Mouse (Mus musculus) lung, embryonic 16.5 days (tissue): ENCODE measurements around the gene Fdps. TPM values are rescaled to one million over a fixed set of nuclear protein-coding genes. Genes with fewer than 3 reads are reported as not detected.

Experiments
- ATAC-seq: fragments of 200-750 bp; cut with Nextera tagmentation; 2 replicates; pipeline ENCODE4 v1.8.0; 2017; ENCODE audit warnings: low read depth, mild to moderate bottlenecking, moderate library complexity
- H3K27ac ChIP-seq: fragments of 300-500 bp; sonication (generic); 2 replicates; pipeline ENCODE4 v1.5.1; 2014; ENCODE audit warnings: mild to moderate bottlenecking, control low read depth, low read length
- H3K27me3 ChIP-seq: fragments of 300-500 bp; sonication (generic); 2 replicates; pipeline ENCODE4 v1.6.1; 2014; ENCODE audit warnings: low read depth, low read length, mixed read lengths; ENCODE audit not compliant: control insufficient read depth, insufficient read depth
- H3K36me3 ChIP-seq: fragments of 300-500 bp; sonication (generic); 2 replicates; pipeline ENCODE4 v1.6.1; 2014; ENCODE audit warnings: low read length; ENCODE audit not compliant: control insufficient read depth, insufficient read depth
- H3K4me1 ChIP-seq: fragments of 300-500 bp; sonication (generic); replicated peaks from 2 replicates; pipeline ENCODE4 v1.6.1; 2014; ENCODE audit warnings: low read length, mixed read lengths; ENCODE audit not compliant: control insufficient read depth, insufficient read depth
- H3K4me2 ChIP-seq: fragments of 300-500 bp; sonication (generic); 2 replicates; pipeline ENCODE4 v1.6.1; 2014; ENCODE audit warnings: low read depth, low read length, control low read depth
- H3K4me3 ChIP-seq: fragments of 300-500 bp; sonication (generic); 2 replicates; pipeline ENCODE4 v1.5.1; 2014; ENCODE audit warnings: mild to moderate bottlenecking, low read length, control low read depth
- H3K9ac ChIP-seq: fragments of 300-500 bp; sonication (generic); 2 replicates; pipeline ENCODE4 v1.6.1; 2014; ENCODE audit warnings: low read length, control low read depth
- H3K9me3 ChIP-seq: fragments of 300-500 bp; sonication (generic); 2 replicates; pipeline ENCODE4 v1.6.1; 2016; ENCODE audit warnings: low read length; ENCODE audit not compliant: control insufficient read depth
- WGBS: fragments of 180-500 bp; shearing (Covaris S2); extraction: QIAGEN DNeasy Blood & Tissue Kit; methylation state at CpG from one replicate; pipeline ENCODE4 v1.1.7; 2014; 5-methylcytosine and 5-hydroxymethylcytosine counted together
- polyA plus RNA-seq: library from polyadenylated mRNA; unstranded; fragments of >200 nt; fragmentation: Nextera tagmentation; extraction: Ambion mirVana; gene quantifications from 2 replicates; pipeline ENCODE4 v1.2.1, GENCODE M21; 2015

Gene Fdps
- polyA plus RNA-seq, 1 experiment from 2014 or later = 132 TPM

DNA sequence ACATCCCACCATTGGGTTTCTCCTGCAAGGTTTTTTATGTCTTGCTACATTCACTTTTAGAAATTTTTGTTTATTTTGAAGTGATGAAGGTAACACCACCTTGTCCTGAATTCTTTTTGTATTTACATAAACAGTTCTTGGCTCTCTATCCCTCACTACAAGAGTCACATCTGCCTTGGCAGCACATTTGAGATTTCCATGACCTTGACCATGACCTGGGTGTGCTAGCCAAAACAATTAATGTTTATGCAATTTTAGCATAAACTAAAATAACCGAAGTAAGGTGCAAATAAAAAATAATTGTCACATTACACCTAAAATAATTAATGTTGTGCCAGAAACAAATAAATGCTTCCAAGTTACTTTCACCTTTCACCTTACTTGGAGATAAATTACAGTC lies 6.4 kb upstream of the Fdps start:
- Histone ChIP-seq H3K36me3 (no peaks in the 10 kb centered on the region), H3K4me3 (no peak overlapping the region), H3K9me3 (no peaks in the 10 kb centered on the region), H3K9ac (no peak overlapping the region), H3K27me3 (no peaks in the 10 kb centered on the region), H3K4me1 (no peaks in the 10 kb centered on the region), H3K4me2 (no peak overlapping the region), H3K27ac (no peak overlapping the region)
- ATAC-seq = no peak
- 50% methylated on average over 1 of the region's 1 CpGs for WGBS

DNA sequence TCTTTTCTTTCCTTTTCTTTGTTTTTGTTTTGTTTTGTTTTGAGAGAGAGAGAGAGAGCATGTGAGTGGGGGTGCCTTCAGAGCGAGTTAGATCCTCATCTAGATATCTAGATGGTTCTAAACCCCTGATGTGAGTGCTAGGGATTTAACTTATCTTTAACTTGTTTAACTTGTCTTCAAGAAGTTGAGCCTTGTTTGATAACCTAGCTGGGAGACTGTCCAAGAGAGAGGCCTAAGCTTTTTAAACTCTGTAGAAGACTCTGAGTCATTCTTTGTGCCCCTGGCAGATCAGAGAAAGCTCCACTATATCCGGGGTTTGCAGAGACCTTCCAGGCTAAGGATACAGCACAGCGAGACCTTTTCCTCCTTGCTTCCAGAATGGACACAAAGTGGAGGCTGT lies 5.8 kb upstream of the Fdps start:
- no peak overlapping the region for H3K4me3 ChIP-seq
- no peak overlapping the region for H3K9ac ChIP-seq
- H3K27me3 ChIP-seq = no peaks in the 10 kb centered on the region
- H3K36me3 ChIP-seq = no peaks in the 10 kb centered on the region
- H3K27ac ChIP-seq = no peak overlapping the region
- H3K4me2 ChIP-seq = no peak overlapping the region
- H3K4me1 ChIP-seq = peaks cover 3% of the 10 kb centered on the region
- H3K9me3 ChIP-seq = no peaks in the 10 kb centered on the region
- ATAC-seq = no peak
- WGBS = 37% methylated on average over 3 of the region's 3 CpGs

DNA sequence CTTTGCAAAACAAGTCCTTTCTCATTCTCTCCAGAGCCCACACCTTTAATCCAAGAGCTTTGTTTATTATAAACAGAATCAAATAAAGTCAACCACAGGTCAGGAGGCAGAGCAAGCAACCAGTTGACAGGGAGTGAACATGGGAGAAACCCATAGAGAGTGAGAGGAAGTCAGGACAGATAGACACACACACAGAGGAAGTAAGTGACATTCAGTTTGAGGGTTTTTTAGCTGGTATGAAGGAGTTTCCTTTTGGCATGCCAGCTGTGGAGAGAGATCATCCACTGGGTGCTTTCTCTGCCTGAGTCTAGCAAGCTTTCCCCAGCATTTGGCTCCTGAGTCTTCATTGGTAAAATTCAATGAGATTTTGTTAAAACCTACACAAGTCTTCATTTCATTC lies 5.1 kb upstream of the Fdps start:
- Histone ChIP-seq H3K27me3 (no peaks in the 10 kb centered on the region), H3K4me2 (no peak overlapping the region), H3K36me3 (no peaks in the 10 kb centered on the region), H3K9me3 (no peaks in the 10 kb centered on the region), H3K4me1 (peaks cover 7% of the 10 kb centered on the region), H3K9ac (no peak overlapping the region; the same call in 1 of the 2 replicates), H3K4me3 (no peak overlapping the region), H3K27ac (no peak overlapping the region)
- ATAC-seq = no peak

DNA sequence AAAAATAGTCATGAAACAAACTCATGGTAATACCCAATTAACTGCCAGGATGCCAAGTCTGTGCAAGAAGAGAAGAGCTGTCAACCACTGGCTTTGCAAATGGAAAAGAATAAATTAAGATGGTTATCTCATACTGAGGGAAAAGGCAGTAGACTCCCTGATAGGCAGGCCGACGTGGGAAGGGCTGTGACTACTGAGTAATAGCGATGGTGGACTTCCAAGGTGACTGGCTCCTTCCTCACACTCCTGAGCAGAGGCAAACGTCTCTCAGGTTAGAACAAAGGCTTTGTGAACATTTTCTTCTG lies 1.5 kb upstream of the Fdps start:
- Histone ChIP-seq H3K9ac (no peak overlapping the region), H3K4me3 (no peak overlapping the region), H3K27me3 (no peaks in the 10 kb centered on the region), H3K27ac (no peak overlapping the region), H3K4me1 (peaks cover 23% of the 10 kb centered on the region), H3K4me2 (no peak overlapping the region), H3K36me3 (peaks cover 1% of the 10 kb centered on the region; the same call in 1 of the 2 replicates), H3K9me3 (no peaks in the 10 kb centered on the region)
- WGBS = 48% methylated on average over 4 of the region's 4 CpGs
- ATAC-seq = no peak

DNA sequence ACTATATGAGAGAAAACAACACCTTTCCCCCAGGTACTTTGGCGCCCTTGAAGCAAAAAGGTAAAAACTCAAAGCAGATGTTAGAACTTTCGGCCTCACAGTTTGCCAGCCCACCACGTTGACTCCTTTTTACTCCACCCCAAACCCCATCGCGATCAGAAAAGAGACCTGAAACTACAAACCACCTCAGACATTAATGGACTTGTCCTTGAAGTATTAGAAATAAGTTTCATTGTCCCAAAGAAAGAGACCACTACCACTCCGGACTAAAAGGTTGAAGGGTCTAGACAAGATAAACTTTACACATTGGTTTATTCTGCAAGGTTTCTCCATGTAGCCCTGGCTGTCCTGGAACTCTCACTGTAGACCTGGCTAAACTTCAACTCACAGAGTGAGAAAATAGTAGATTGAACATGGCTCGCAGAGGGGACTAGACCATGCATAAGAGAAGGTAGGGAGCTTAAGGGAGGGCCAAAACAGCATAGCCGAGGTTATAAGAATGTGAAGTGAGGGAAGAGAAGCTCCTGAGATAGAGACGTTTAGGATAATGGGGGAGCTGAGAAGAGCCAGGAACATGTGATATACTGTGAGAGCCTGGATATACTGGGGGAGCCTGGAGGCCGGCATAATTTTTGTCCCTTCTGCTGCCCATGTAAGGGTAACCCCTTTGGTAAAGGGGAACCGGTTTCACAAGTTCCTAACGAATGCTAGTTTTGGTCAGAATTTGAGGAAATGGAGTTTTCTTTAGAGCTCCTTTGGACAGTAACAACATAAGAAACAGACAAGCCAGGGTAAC lies 934 bp upstream of the Fdps start:
- H3K4me1 ChIP-seq = peaks cover 23% of the 10 kb centered on the region
- peak overlapping the region; percentile 70 for H3K4me3 ChIP-seq
- WGBS = 54% methylated on average over 12 of the region's 12 CpGs
- H3K27me3 ChIP-seq = no peaks in the 10 kb centered on the region
- H3K27ac ChIP-seq = peak overlapping the region; percentile 73
- H3K9me3 ChIP-seq = no peaks in the 10 kb centered on the region
- ATAC-seq = no peak
- peak overlapping the region; percentile 44; the same call in 1 of the 2 replicates for H3K9ac ChIP-seq
- peaks cover 3% of the 10 kb centered on the region; the same call in 1 of the 2 replicates for H3K36me3 ChIP-seq
- peak overlapping the region; percentile 60 for H3K4me2 ChIP-seq

DNA sequence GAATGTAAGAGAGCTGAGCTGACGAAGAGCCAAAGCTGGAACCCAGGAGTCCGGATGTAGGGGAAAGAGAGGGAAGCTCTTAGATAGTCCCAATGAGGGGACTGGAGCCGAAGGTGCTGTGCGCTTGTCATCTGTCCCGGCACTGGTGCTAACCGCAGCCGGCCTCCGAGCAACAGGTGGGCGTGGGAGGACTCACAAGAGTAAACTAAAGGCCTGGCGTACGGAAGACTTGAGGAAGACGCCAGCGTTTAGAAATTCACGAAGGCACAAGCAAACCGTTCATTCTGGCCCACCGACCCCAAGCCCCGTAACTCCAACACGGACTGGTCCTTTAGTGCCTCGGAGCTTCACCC lies 324 bp downstream of the Fdps start:
- peaks cover 23% of the 10 kb centered on the region for H3K4me1 ChIP-seq
- H3K9ac ChIP-seq = peak overlapping the region; percentile 77
- H3K36me3 ChIP-seq = peaks cover 5% of the 10 kb centered on the region
- H3K27ac ChIP-seq = peak overlapping the region; percentile 69
- H3K9me3 ChIP-seq = no peaks in the 10 kb centered on the region
- peak; percentile 32 for ATAC-seq
- peak overlapping the region; percentile 70 for H3K4me3 ChIP-seq
- H3K27me3 ChIP-seq = no peaks in the 10 kb centered on the region
- H3K4me2 ChIP-seq = peak overlapping the region; percentile 92
- WGBS = under 1% methylated on average over 19 of the region's 19 CpGs

DNA sequence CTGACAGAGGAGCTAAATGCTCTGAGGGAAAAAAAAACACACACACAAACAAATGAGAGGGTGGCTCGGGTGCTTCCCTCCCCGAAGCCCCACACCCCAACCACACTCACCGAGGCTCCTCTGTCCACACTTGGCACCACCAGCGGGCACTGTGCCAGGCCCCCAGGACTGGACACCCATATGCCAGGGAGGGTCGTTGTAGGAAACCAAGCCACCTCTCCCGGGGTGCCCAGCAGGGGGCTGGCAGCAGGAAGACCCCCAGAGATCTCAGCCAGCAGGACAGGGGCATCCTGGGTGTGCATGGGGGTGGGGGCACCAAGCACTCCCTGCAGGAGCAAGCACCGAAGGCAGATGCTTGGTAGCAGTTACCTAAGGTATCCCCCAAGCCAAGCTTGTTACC lies 948 bp downstream of the Fdps start, which contains the start of gene Gm43738:
Gene Gm43738, minus strand, starts transcription at position 289 of the 400 bp plus-strand sequence.
- Histone ChIP-seq H3K36me3 (peaks cover 7% of the 10 kb centered on the region), H3K4me3 (peak within 1 kb of the TSS; percentile 70), H3K27me3 (no peaks in the 10 kb centered on the region), H3K27ac (peak within 1 kb of the TSS; percentile 69), H3K4me1 (peaks cover 23% of the 10 kb centered on the region), H3K9me3 (no peaks in the 10 kb centered on the region), H3K4me2 (peak within 1 kb of the TSS; percentile 92), H3K9ac (peak within 1 kb of the TSS; percentile 77)
- 21% methylated on average over 7 of the region's 7 CpGs for WGBS
- ATAC-seq = no peak

DNA sequence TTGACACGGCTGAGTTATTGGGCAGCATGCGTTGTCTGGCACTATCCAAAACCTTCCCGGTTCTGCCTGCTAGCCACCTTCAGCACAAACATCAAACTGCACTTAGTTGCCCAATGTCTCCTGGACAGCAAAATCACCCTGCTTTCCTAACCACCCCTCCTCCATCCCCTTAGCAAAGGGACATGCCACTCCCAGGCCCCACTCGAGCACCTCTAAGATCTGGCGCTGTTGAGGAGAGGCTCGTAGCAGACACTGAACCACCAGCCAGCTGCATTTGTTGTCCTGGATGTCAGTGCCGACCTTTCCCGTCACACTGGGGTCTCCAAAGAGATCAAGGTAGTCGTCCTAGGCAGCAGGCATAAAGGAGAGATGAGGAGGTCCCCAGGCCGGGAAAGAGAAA lies 7.7 kb downstream of the Fdps start:
- H3K27ac ChIP-seq = no peak overlapping the region
- H3K36me3 ChIP-seq = peaks cover 13% of the 10 kb centered on the region
- H3K4me3 ChIP-seq = no peak overlapping the region

DNA sequence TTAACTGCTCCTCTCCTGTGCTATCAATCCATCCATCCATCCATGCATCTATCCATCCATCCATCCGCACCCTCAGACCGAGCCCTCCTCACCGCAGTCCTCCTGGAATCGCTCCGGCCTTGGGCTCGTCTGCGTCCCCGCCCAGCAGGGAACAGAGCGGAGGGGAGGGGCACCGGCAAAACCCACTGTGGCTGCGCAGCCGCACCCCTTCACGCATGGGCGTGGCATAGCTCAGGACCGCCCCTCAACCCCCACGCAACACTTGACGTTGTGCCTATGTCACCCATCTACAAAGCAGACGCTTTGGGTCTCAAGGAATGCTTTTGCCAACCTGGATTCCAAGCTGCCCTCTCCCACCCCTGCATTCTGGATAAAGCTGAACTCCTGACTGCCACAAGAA lies 8.6 kb downstream of the Fdps start, which contains the start of gene Rusc1:
Gene Rusc1, minus strand, starts transcription at position 137 of the 400 bp plus-strand sequence.
- peak within 1 kb of the TSS; percentile 11; the same call in 1 of the 2 replicates for H3K9ac ChIP-seq
- no peak within 1 kb of the TSS for H3K27ac ChIP-seq
- peaks cover 11% of the 10 kb centered on the region for H3K36me3 ChIP-seq
- peaks cover 16% of the 10 kb centered on the region for H3K27me3 ChIP-seq
- peak within 1 kb of the TSS; percentile 34 for H3K4me3 ChIP-seq
- H3K4me1 ChIP-seq = peaks cover 13% of the 10 kb centered on the region
- peak within 1 kb of the TSS; percentile 50 for H3K4me2 ChIP-seq
- no peaks in the 10 kb centered on the region for H3K9me3 ChIP-seq
- under 1% methylated on average over 18 of the region's 18 CpGs for WGBS
- peak; percentile 71 for ATAC-seq

More for the DNA sequence above, 7.7 kb downstream of the Fdps start:
- Histone ChIP-seq H3K4me1 (peaks cover 8% of the 10 kb centered on the region), H3K4me2 (no peak overlapping the region), H3K9me3 (no peaks in the 10 kb centered on the region), H3K9ac (no peak overlapping the region), H3K27me3 (peaks cover 16% of the 10 kb centered on the region)
- WGBS = 79% methylated on average over 10 of the region's 10 CpGs
- no peak for ATAC-seq
